Mouse (Mus musculus): ENCODE data around the gene Aldh8a1. TPM values are rescaled to one million over a fixed set of nuclear protein-coding genes. Genes with fewer than 3 reads are reported as not detected.
"Not testable (repeated sequence)": the region's sequence is repeated elsewhere in the genome, so short reads cannot be mapped to it uniquely, and the experiment has no call there.

The Aldh8a1 gene
- total and polyA plus RNA-seq, 2 experiments from 2014 or later, result not detected

- no peak overlapping the region for H3K4me2 ChIP-seq (ENCODE audit: low read depth, low read length)
- H3K27me3 ChIP-seq (ENCODE audit: insufficient read depth, low read length), result no peaks in the 10 kb centered on the region
- H3K27ac ChIP-seq, result no peak overlapping the region
- no peak for TF ChIP-seq CTCF (IDR thresholded peaks at IDR 0.05; ENCODE audit: low read depth)
- ATAC-seq (no peak), DNase-seq (ENCODE audit: low spot score) (no peak)
- H3K4me3 ChIP-seq (ENCODE audit: low read length), result no peak overlapping the region
- no peaks in the 10 kb centered on the region for H3K9me3 ChIP-seq (ENCODE audit: low read length)
- H3K9ac ChIP-seq (replicated peaks; ENCODE audit: low read length), result no peak overlapping the region
- no peaks in the 10 kb centered on the region for H3K36me3 ChIP-seq (ENCODE audit: insufficient read depth, low read length)
- WGBS, result 80% methylated on average over 3 of the region's 3 CpGs
- no peaks in the 10 kb centered on the region for H3K4me1 ChIP-seq (ENCODE audit: insufficient read depth, low read length)
Measured at GRCm38 (mm10) chr10:21385111-21385663, 8.1 kb downstream of the Aldh8a1 start.

- H3K9me3 ChIP-seq (ENCODE audit: low read length), result no peaks in the 10 kb centered on the region
- no peaks in the 10 kb centered on the region for H3K27me3 ChIP-seq (ENCODE audit: insufficient read depth, low read length)
- WGBS, result 74% methylated on average over 11 of the region's 11 CpGs
- no peak overlapping the region for H3K27ac ChIP-seq
- no peaks in the 10 kb centered on the region for H3K4me1 ChIP-seq (ENCODE audit: insufficient read depth, low read length)
- no peaks in the 10 kb centered on the region for H3K36me3 ChIP-seq (ENCODE audit: insufficient read depth, low read length)
- H3K4me3 ChIP-seq (ENCODE audit: low read length), result no peak overlapping the region
- no peak for TF ChIP-seq CTCF (IDR thresholded peaks at IDR 0.05; ENCODE audit: low read depth)
- ATAC-seq, result no peak
- H3K4me2 ChIP-seq (ENCODE audit: low read depth, low read length), result no peak overlapping the region
- DNase-seq (ENCODE audit: low spot score), result no peak
- no peak overlapping the region for H3K9ac ChIP-seq (replicated peaks; ENCODE audit: low read length)
Measured at GRCm38 (mm10) chr10:21389075-21389474, 12.0 kb downstream of the Aldh8a1 start.

- 60% methylated on average over 4 of the region's 4 CpGs for WGBS
- Histone ChIP-seq H3K27me3 (ENCODE audit: insufficient read depth, low read length) (no peaks in the 10 kb centered on the region), H3K27ac (no peak overlapping the region)
Measured at GRCm38 (mm10) chr10:21390440-21390839, 13.3 kb downstream of the Aldh8a1 start.

GRCm38 (mm10) chr10:21391286-21391685 lies 14.2 kb downstream of the Aldh8a1 start:
- no peak overlapping the region for H3K4me3 ChIP-seq (ENCODE audit: low read length)
- H3K27me3 ChIP-seq (ENCODE audit: insufficient read depth, low read length), result no peaks in the 10 kb centered on the region
- H3K9me3 ChIP-seq (ENCODE audit: low read length), result no peaks in the 10 kb centered on the region
- TF ChIP-seq CTCF (IDR thresholded peaks at IDR 0.05; ENCODE audit: low read depth), result no peak
- no peak overlapping the region for H3K9ac ChIP-seq (replicated peaks; ENCODE audit: low read length)
- DNase-seq (ENCODE audit: low spot score) (peak; percentile 19), ATAC-seq (no peak)
- H3K27ac ChIP-seq, result no peak overlapping the region
- H3K4me1 ChIP-seq (ENCODE audit: insufficient read depth, low read length), result no peaks in the 10 kb centered on the region
- 43% methylated on average over 4 of the region's 4 CpGs for WGBS
- H3K36me3 ChIP-seq (ENCODE audit: insufficient read depth, low read length), result no peaks in the 10 kb centered on the region
- H3K4me2 ChIP-seq (ENCODE audit: low read depth, low read length), result no peak overlapping the region

More at GRCm38 (mm10) chr10:21390440-21390839, 13.3 kb downstream of the Aldh8a1 start:
- Histone ChIP-seq H3K9me3 (ENCODE audit: low read length) (no peaks in the 10 kb centered on the region), H3K4me1 (ENCODE audit: insufficient read depth, low read length) (no peaks in the 10 kb centered on the region), H3K4me2 (ENCODE audit: low read depth, low read length) (no peak overlapping the region), H3K9ac (replicated peaks; ENCODE audit: low read length) (no peak overlapping the region), H3K36me3 (ENCODE audit: insufficient read depth, low read length) (no peaks in the 10 kb centered on the region), H3K4me3 (ENCODE audit: low read length) (no peak overlapping the region)
- ATAC-seq, result no peak
- no peak for TF ChIP-seq CTCF (IDR thresholded peaks at IDR 0.05; ENCODE audit: low read depth)
- DNase-seq (ENCODE audit: low spot score), result no peak

- ATAC-seq (no peak), DNase-seq (ENCODE audit: low spot score) (no peak)
- TF ChIP-seq CTCF (IDR thresholded peaks at IDR 0.05; ENCODE audit: low read depth), result no peak
- no peak overlapping the region for H3K9ac ChIP-seq (replicated peaks; ENCODE audit: low read length)
- no peak overlapping the region for H3K4me3 ChIP-seq (ENCODE audit: low read length)
- H3K36me3 ChIP-seq (ENCODE audit: insufficient read depth, low read length), result no peaks in the 10 kb centered on the region
- H3K4me1 ChIP-seq (ENCODE audit: insufficient read depth, low read length), result no peaks in the 10 kb centered on the region
- no peak overlapping the region for H3K4me2 ChIP-seq (ENCODE audit: low read depth, low read length)
- H3K27ac ChIP-seq, result no peak overlapping the region
- no peaks in the 10 kb centered on the region for H3K9me3 ChIP-seq (ENCODE audit: low read length)
- no peaks in the 10 kb centered on the region for H3K27me3 ChIP-seq (ENCODE audit: insufficient read depth, low read length)
- WGBS, result 93% methylated on average over 2 of the region's 2 CpGs
Measured at GRCm38 (mm10) chr10:21393390-21393789, 16.3 kb downstream of the Aldh8a1 start.

- Histone ChIP-seq H3K27ac (no peak overlapping the region), H3K36me3 (ENCODE audit: insufficient read depth, low read length) (no peaks in the 10 kb centered on the region), H3K4me1 (ENCODE audit: insufficient read depth, low read length) (no peaks in the 10 kb centered on the region), H3K9me3 (ENCODE audit: low read length) (no peaks in the 10 kb centered on the region), H3K4me2 (ENCODE audit: low read depth, low read length) (no peak overlapping the region), H3K27me3 (ENCODE audit: insufficient read depth, low read length) (no peaks in the 10 kb centered on the region), H3K9ac (replicated peaks; ENCODE audit: low read length) (no peak overlapping the region), H3K4me3 (ENCODE audit: low read length) (no peak overlapping the region)
- ATAC-seq, result no peak
- DNase-seq (ENCODE audit: low spot score), result no peak
- 85% methylated on average over 14 of the region's 14 CpGs for WGBS
- TF ChIP-seq CTCF (IDR thresholded peaks at IDR 0.05; ENCODE audit: low read depth), result no peak
Measured at GRCm38 (mm10) chr10:21395426-21396139, 18.5 kb downstream of the Aldh8a1 start.

GRCm38 (mm10) chr10:21398873-21399425 lies 21.9 kb downstream of the Aldh8a1 start:
- not testable (repeated sequence) for DNase-seq (ENCODE audit: low spot score); H3K27ac ChIP-seq; ATAC-seq; H3K9ac ChIP-seq (replicated peaks; ENCODE audit: low read length); H3K36me3 ChIP-seq (ENCODE audit: insufficient read depth, low read length); H3K9me3 ChIP-seq (ENCODE audit: low read length); H3K27me3 ChIP-seq (ENCODE audit: insufficient read depth, low read length); H3K4me1 ChIP-seq (ENCODE audit: insufficient read depth, low read length); H3K4me3 ChIP-seq (ENCODE audit: low read length); H3K4me2 ChIP-seq (ENCODE audit: low read depth, low read length)
- WGBS, result 74% methylated on average over 6 of the region's 6 CpGs
